22 mouse cellular contexts compared by ENCODE assay signal in the genomic region with DNA sequence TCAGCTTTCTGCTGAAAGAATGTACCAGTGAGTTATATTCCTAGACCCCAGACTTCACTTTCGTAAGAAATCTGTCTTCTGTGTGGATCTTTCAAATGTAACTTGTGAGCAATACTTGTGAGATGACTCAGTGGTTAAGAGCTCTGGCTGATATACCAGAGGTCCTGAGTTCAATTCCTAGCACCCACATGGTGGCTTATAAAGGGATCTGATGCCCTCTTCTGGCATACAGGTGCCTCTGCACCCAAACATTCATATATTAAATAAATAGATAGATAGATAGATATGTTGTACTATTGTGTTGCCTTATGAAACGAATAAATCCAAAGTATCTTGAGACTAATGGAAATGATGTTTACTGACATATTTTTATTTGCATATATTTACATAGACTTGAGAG. TPM values are rescaled to one million over a fixed set of nuclear protein-coding genes. Genes with fewer than 3 reads are reported as not detected.
DNase-seq lines count a peak whose midpoint lies in the region; ATAC-seq and TF ChIP-seq lines count a peak whose summit lies in the region.
"Had no signal": no experiment of that assay in that cellular context is flagged by ENCODE, and none has a peak within 500 bp of the region (broad histone marks: within the 10 kb centered on the region; RNA-seq: fewer than 3 reads in every experiment).

No protein-coding gene starts in this region.

- DNase-seq in lung, embryonic 14.5 days, result no peak
- DNase-seq in lung, postnatal 36 days, result no peak
- DNase-seq in ES-CJ7 (ENCODE audit: low read depth, low spot score), result peak; percentile 38
- no peak for DNase-seq in c-Kit-positive CD71-positive TER-119-positive erythroid progenitor cells, embryonic 14.5 days (ENCODE audit: low spot score)
- DNase-seq in adrenal gland, postnatal 4 days (ENCODE audit: low spot score in 2 of 2), result no peak
- DNase-seq: adrenal gland, adult 8-10 months; cerebellum, adult 11 months; cerebellum, postnatal 25 days; embryo, embryonic 11 days; heart, postnatal 14 days; right cerebral cortex, postnatal 25 days; thymus, adult 2 months had no signal

- H3K36me3 ChIP-seq in intestine, postnatal 0 days (ENCODE audit: control insufficient read depth, insufficient read depth), result peaks cover 86% of the 10 kb centered on the region
- H3K36me3 ChIP-seq in intestine, embryonic 15.5 days, result peaks cover 29% of the 10 kb centered on the region
- peaks cover 50% of the 10 kb centered on the region for H3K36me3 ChIP-seq in lung, embryonic 14.5 days (ENCODE audit: insufficient read depth)

- no peak for ATAC-seq in intestine, postnatal 0 days
- ATAC-seq in intestine, embryonic 15.5 days, result no peak
- ATAC-seq in lung, embryonic 14.5 days (ENCODE audit: insufficient read depth), result no peak
- ATAC-seq: forebrain, embryonic 16.5 days; midbrain, embryonic 13.5 days had no signal

- H3K27me3 ChIP-seq in intestine, postnatal 0 days (replicated peaks; ENCODE audit: control insufficient read depth, insufficient read depth, low read length), result no peaks in the 10 kb centered on the region
- H3K27me3 ChIP-seq in intestine, embryonic 15.5 days (replicated peaks), result no peaks in the 10 kb centered on the region
- no peaks in the 10 kb centered on the region for H3K27me3 ChIP-seq in lung, embryonic 14.5 days (ENCODE audit: insufficient read depth, low read length)
- H3K27me3 ChIP-seq: heart, embryonic 12.5 days; hindbrain, embryonic 12.5 days; midbrain, embryonic 13.5 days; neural tube, embryonic 15.5 days; stomach, embryonic 15.5 days had no signal

- no peaks in the 10 kb centered on the region for H3K4me1 ChIP-seq in intestine, postnatal 0 days (replicated peaks; ENCODE audit: control insufficient read depth, insufficient read depth, low read length)
- H3K4me1 ChIP-seq in intestine, embryonic 15.5 days (replicated peaks), result no peaks in the 10 kb centered on the region
- no peaks in the 10 kb centered on the region for H3K4me1 ChIP-seq in lung, embryonic 14.5 days (ENCODE audit: insufficient read depth)

- TF ChIP-seq CTCF in intestine, postnatal 0 days (IDR thresholded peaks at IDR 0.05; ENCODE audit: low read depth), result peak; percentile 46
- 0 out of 2 replicates have a peak, but pooled peaks have one; percentile 18 for TF ChIP-seq CTCF in lung, embryonic 14.5 days (IDR thresholded peaks at IDR 0.05; ENCODE audit: low read depth)

- WGBS in intestine, postnatal 0 days, result 92% methylated on average over 2 of the region's 2 CpGs
- 93% methylated on average over 2 of the region's 2 CpGs for WGBS in intestine, embryonic 15.5 days
- 93% methylated on average over 2 of the region's 2 CpGs for WGBS in lung, embryonic 14.5 days

- no peak overlapping the region for H3K9ac ChIP-seq in intestine, postnatal 0 days (ENCODE audit: low read depth, low read length)
- no peak overlapping the region for H3K9ac ChIP-seq in intestine, embryonic 15.5 days
- H3K9ac ChIP-seq in lung, embryonic 14.5 days, result no peak overlapping the region
- H3K9ac ChIP-seq: heart, embryonic 12.5 days; hindbrain, embryonic 12.5 days; midbrain, embryonic 13.5 days; neural tube, embryonic 15.5 days; stomach, embryonic 15.5 days had no signal

- no peak overlapping the region for H3K4me3 ChIP-seq in intestine, postnatal 0 days (ENCODE audit: low read depth, low read length)
- no peak overlapping the region for H3K4me3 ChIP-seq in intestine, embryonic 15.5 days (replicated peaks)
- H3K4me3 ChIP-seq in lung, embryonic 14.5 days (ENCODE audit: low read depth, low read length), result no peak overlapping the region
- H3K4me3 ChIP-seq: heart, embryonic 12.5 days; hindbrain, embryonic 12.5 days; limb, embryonic 10.5 days; midbrain, embryonic 13.5 days; myocyte; neural tube, embryonic 15.5 days; stomach, embryonic 15.5 days had no signal

- no peaks in the 10 kb centered on the region for H3K9me3 ChIP-seq in intestine, postnatal 0 days (ENCODE audit: control insufficient read depth)
- no peaks in the 10 kb centered on the region for H3K9me3 ChIP-seq in intestine, embryonic 15.5 days
- H3K9me3 ChIP-seq in lung, embryonic 14.5 days (ENCODE audit: low read depth, low read length), result no peaks in the 10 kb centered on the region
- H3K9me3 ChIP-seq: heart, embryonic 12.5 days; hindbrain, embryonic 12.5 days; limb, embryonic 10.5 days; midbrain, embryonic 13.5 days; neural tube, embryonic 15.5 days; stomach, embryonic 15.5 days had no signal

- H3K27ac ChIP-seq in intestine, postnatal 0 days (ENCODE audit: low read depth, low read length), result no peak overlapping the region
- no peak overlapping the region for H3K27ac ChIP-seq in intestine, embryonic 15.5 days
- no peak overlapping the region for H3K27ac ChIP-seq in lung, embryonic 14.5 days (ENCODE audit: low read depth)
- H3K27ac ChIP-seq: hindbrain, embryonic 12.5 days; limb, embryonic 10.5 days; midbrain, embryonic 13.5 days; neural tube, embryonic 15.5 days; stomach, embryonic 15.5 days had no signal

- H3K4me2 ChIP-seq in intestine, postnatal 0 days (replicated peaks; ENCODE audit: low read depth), result no peak overlapping the region
- no peak overlapping the region for H3K4me2 ChIP-seq in intestine, embryonic 15.5 days (replicated peaks)
- H3K4me2 ChIP-seq in lung, embryonic 14.5 days, result no peak overlapping the region
- H3K4me2 ChIP-seq: heart, embryonic 12.5 days; hindbrain, embryonic 12.5 days; midbrain, embryonic 13.5 days; neural tube, embryonic 15.5 days; stomach, embryonic 15.5 days had no signal

RNA-seq across cellular contexts. Expression of a gene that starts 5.0 kb away (rescaled TPM):
- 10.4 and 11.5 TPM in 2 replicates for polyA plus RNA-seq in intestine, postnatal 0 days (2015; fragmentation: Nextera tagmentation; extraction: Ambion mirVana)
- polyA plus RNA-seq in intestine, embryonic 15.5 days (2015; fragmentation: Nextera tagmentation; extraction: Ambion mirVana), result 13.6 TPM in 2 replicates
- 14.1 and 14.2 TPM in 2 replicates for polyA plus RNA-seq in lung, embryonic 14.5 days (2014; fragmentation: Nextera tagmentation; extraction: Ambion mirVana)
- 10 to 100 TPM; 25.0 to 27.8 TPM for total RNA-seq in adrenal gland, postnatal 4 days (2021)

RNA-seq across cellular contexts. Expression of a gene that starts 53.6 kb away (rescaled TPM):
- 19.9 and 22.7 TPM in 2 replicates for polyA plus RNA-seq in intestine, postnatal 0 days (2015; fragmentation: Nextera tagmentation; extraction: Ambion mirVana)
- polyA plus RNA-seq in intestine, embryonic 15.5 days (2015; fragmentation: Nextera tagmentation; extraction: Ambion mirVana), result 32.0 and 36.6 TPM in 2 replicates
- 42.4 and 44.7 TPM in 2 replicates for polyA plus RNA-seq in lung, embryonic 14.5 days (2014; fragmentation: Nextera tagmentation; extraction: Ambion mirVana)
- 10 to 100 TPM; 42.2 to 42.3 TPM for total RNA-seq in adrenal gland, postnatal 4 days (2021)

RNA-seq across cellular contexts. Expression of a gene that starts 54.1 kb away (rescaled TPM):
- 58.8 and 59.4 TPM in 2 replicates for polyA plus RNA-seq in intestine, postnatal 0 days (2015; fragmentation: Nextera tagmentation; extraction: Ambion mirVana)
- 43.3 and 47.7 TPM in 2 replicates for polyA plus RNA-seq in intestine, embryonic 15.5 days (2015; fragmentation: Nextera tagmentation; extraction: Ambion mirVana)
- 60.0 and 62.7 TPM in 2 replicates for polyA plus RNA-seq in lung, embryonic 14.5 days (2014; fragmentation: Nextera tagmentation; extraction: Ambion mirVana)
- 10 to 100 TPM; 50.8 to 60.1 TPM for total RNA-seq in adrenal gland, postnatal 4 days (2021)

RNA-seq across cellular contexts. Expression of a gene that starts 55.3 kb away (rescaled TPM):
- polyA plus RNA-seq in intestine, postnatal 0 days (2015; fragmentation: Nextera tagmentation; extraction: Ambion mirVana), result 22.4 and 23.0 TPM in 2 replicates
- 24.4 and 28.7 TPM in 2 replicates for polyA plus RNA-seq in intestine, embryonic 15.5 days (2015; fragmentation: Nextera tagmentation; extraction: Ambion mirVana)
- polyA plus RNA-seq in lung, embryonic 14.5 days (2014; fragmentation: Nextera tagmentation; extraction: Ambion mirVana), result 25.5 and 34.0 TPM in 2 replicates
- 10 to 100 TPM; 25.2 to 32.0 TPM for total RNA-seq in adrenal gland, postnatal 4 days (2021)
